Mouse (Mus musculus) retina, postnatal 7 days (tissue): ENCODE results near the gene Tfe3.
"Not testable (repeated sequence)": the region's sequence is repeated elsewhere in the genome, so short reads cannot be mapped to it uniquely, and the experiment has no call there.

Experiments used
- DNase-seq: peaks from one replicate; pipeline ENCODE4 v3.0.0-alpha.2; 2012; ENCODE audit warnings: low read depth, low spot score

Tfe3 gene

GRCm38 (mm10) chrX:7750432-7751116 lies 11.8 kb upstream of the Tfe3 start, which contains the start of gene Ccdc120:
Gene Ccdc120 (minus strand): TSS chrX:7750905.
- peak; percentile 57 for DNase-seq

GRCm38 (mm10) chrX:7753627-7754026 lies 8.7 kb upstream of the Tfe3 start:
- not testable (repeated sequence) for DNase-seq

GRCm38 (mm10) chrX:7762921-7763197 lies 499 bp downstream of the Tfe3 start:
- no peak for DNase-seq

GRCm38 (mm10) chrX:7763631-7764393 lies 1.5 kb downstream of the Tfe3 start:
- no peak for DNase-seq

GRCm38 (mm10) chrX:7764657-7765280 lies 2.4 kb downstream of the Tfe3 start:
- no peak for DNase-seq

GRCm38 (mm10) chrX:7765281-7765670 lies 2.9 kb downstream of the Tfe3 start:
- DNase-seq, result no peak

GRCm38 (mm10) chrX:7765764-7766163 lies 3.4 kb downstream of the Tfe3 start:
- no peak for DNase-seq

- DNase-seq, result no peak
These were observed 7.1 kb downstream of the Tfe3 start for GRCm38 (mm10) chrX:7769302-7770017.

GRCm38 (mm10) chrX:7772766-7773165 lies 10.4 kb downstream of the Tfe3 start:
- DNase-seq, result no peak

- DNase-seq, result no peak
These were observed 13.3 kb downstream of the Tfe3 start for GRCm38 (mm10) chrX:7775501-7776205.

- DNase-seq, result no peak
These were observed 14.1 kb downstream of the Tfe3 start for GRCm38 (mm10) chrX:7776329-7777082.

- no peak for DNase-seq
These were observed 16.3 kb downstream of the Tfe3 start for GRCm38 (mm10) chrX:7778450-7779244.

GRCm38 (mm10) chrX:7779294-7779693 lies 16.9 kb downstream of the Tfe3 start:
- no peak for DNase-seq

GRCm38 (mm10) chrX:7782603-7783092 lies 20.3 kb downstream of the Tfe3 start:
- no peak for DNase-seq

- DNase-seq, result peak; percentile 76
These were observed 27.3 kb downstream of the Tfe3 start, which contains the start of gene Gripap1 for GRCm38 (mm10) chrX:7789542-7790136. Gene Gripap1 (plus strand): TSS chrX:7789765.

GRCm38 (mm10) chrX:7790309-7790708 lies 27.9 kb downstream of the Tfe3 start:
- no peak for DNase-seq

- DNase-seq, result no peak
These were observed 31.0 kb downstream of the Tfe3 start for GRCm38 (mm10) chrX:7793361-7793760.

- no peak for DNase-seq
These were observed 32.7 kb downstream of the Tfe3 start for GRCm38 (mm10) chrX:7795016-7795415.

GRCm38 (mm10) chrX:7797327-7797726 lies 35.0 kb downstream of the Tfe3 start:
- no peak for DNase-seq
